Mouse (Mus musculus): ENCODE data around the gene Wbp2nl. TPM values are rescaled to one million over a fixed set of nuclear protein-coding genes. Genes with fewer than 3 reads are reported as not detected.

The Wbp2nl gene
- polyA plus RNA-seq, 1 experiment from 2014 or later = not detected

- peaks cover 10% of the 10 kb centered on the region; the same call in 1 of the 2 replicates for H3K4me1 ChIP-seq (replicated peaks)
- peaks cover 14% of the 10 kb centered on the region for H3K36me3 ChIP-seq
- no peaks in the 10 kb centered on the region for H3K27me3 ChIP-seq (ENCODE audit: insufficient read depth, poor library complexity, severe bottlenecking)
- no peak overlapping the region for H3K4me3 ChIP-seq
- no peak for DNase-seq (ENCODE audit: low spot score)
- WGBS = 80% methylated on average over 2 of the region's 2 CpGs
- H3K27ac ChIP-seq = no peak overlapping the region
- no peaks in the 10 kb centered on the region for H3K9me3 ChIP-seq
Observed at GRCm38 (mm10) chr15:82325382-82325781, 26.6 kb downstream of the Wbp2nl start.

DNA sequence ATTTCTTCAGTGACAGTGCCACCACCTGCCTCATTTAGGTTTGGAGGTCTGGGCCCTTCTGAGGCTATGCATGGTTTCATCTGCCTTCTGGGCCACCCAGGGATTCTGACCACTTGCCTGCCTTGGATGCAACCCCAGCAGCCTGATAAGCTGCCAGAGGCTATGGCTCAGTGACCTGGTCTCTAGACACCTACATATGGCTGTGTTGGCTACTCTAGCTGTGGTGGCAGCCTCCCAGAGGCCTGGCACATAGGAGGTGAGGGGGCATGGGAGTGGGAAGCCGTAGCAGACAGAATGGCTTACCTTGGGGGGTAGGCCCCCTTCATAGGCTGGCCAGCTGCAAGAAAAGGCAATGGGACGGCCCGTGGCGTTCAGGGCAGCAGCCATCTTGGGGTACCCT, 36.4 kb downstream of the Wbp2nl start:
- no peaks in the 10 kb centered on the region for H3K9me3 ChIP-seq
- peaks cover 14% of the 10 kb centered on the region for H3K27me3 ChIP-seq (ENCODE audit: insufficient read depth, poor library complexity, severe bottlenecking)
- over 99% methylated on average over 4 of the region's 4 CpGs for WGBS
- H3K27ac ChIP-seq = no peak overlapping the region
- no peak overlapping the region for H3K4me3 ChIP-seq
- peaks cover 33% of the 10 kb centered on the region for H3K36me3 ChIP-seq
- DNase-seq (ENCODE audit: low spot score) = no peak
- peaks cover 47% of the 10 kb centered on the region for H3K4me1 ChIP-seq (replicated peaks)

- Histone ChIP-seq H3K9me3 (no peaks in the 10 kb centered on the region), H3K27me3 (ENCODE audit: insufficient read depth, poor library complexity, severe bottlenecking) (peaks cover 28% of the 10 kb centered on the region), H3K36me3 (peaks cover 29% of the 10 kb centered on the region), H3K4me3 (no peak overlapping the region), H3K4me1 (replicated peaks) (peaks cover 51% of the 10 kb centered on the region), H3K27ac (no peak overlapping the region)
- no peak for DNase-seq (ENCODE audit: low spot score)
- 85% methylated on average over 12 of the region's 12 CpGs for WGBS
Observed at GRCm38 (mm10) chr15:82336629-82337028, 37.9 kb downstream of the Wbp2nl start.

GRCm38 (mm10) chr15:82337875-82338274, 39.1 kb downstream of the Wbp2nl start:
- peaks cover 32% of the 10 kb centered on the region for H3K27me3 ChIP-seq (ENCODE audit: insufficient read depth, poor library complexity, severe bottlenecking)
- no peak for DNase-seq (ENCODE audit: low spot score)
- 61% methylated on average over 4 of the region's 4 CpGs for WGBS
- peaks cover 23% of the 10 kb centered on the region for H3K36me3 ChIP-seq
- no peaks in the 10 kb centered on the region for H3K9me3 ChIP-seq
- peaks cover 57% of the 10 kb centered on the region for H3K4me1 ChIP-seq (replicated peaks)
- peak overlapping the region; percentile 90 for H3K27ac ChIP-seq
- peak overlapping the region; percentile 60 for H3K4me3 ChIP-seq

- H3K9me3 ChIP-seq = no peaks in the 10 kb centered on the region
- H3K27ac ChIP-seq = peak within 1 kb of the TSS; percentile 90
- H3K4me3 ChIP-seq = peak within 1 kb of the TSS; percentile 60
- peak; percentile 96 for DNase-seq (ENCODE audit: low spot score)
- H3K4me1 ChIP-seq (replicated peaks) = peaks cover 60% of the 10 kb centered on the region
- H3K27me3 ChIP-seq (ENCODE audit: insufficient read depth, poor library complexity, severe bottlenecking) = peaks cover 32% of the 10 kb centered on the region
- under 1% methylated on average over 41 of the region's 41 CpGs for WGBS
- peaks cover 23% of the 10 kb centered on the region for H3K36me3 ChIP-seq
Observed at GRCm38 (mm10) chr15:82338593-82339112, 39.9 kb downstream of the Wbp2nl start, which contains the start of the genes Naga, Pheta2 and Smdt1. Naga (minus strand) TSS chr15:82338925. Pheta2 (plus strand) TSS chr15:82338942. Smdt1 (plus strand) TSS chr15:82338959.

- Histone ChIP-seq H3K4me1 (replicated peaks) (peaks cover 65% of the 10 kb centered on the region), H3K4me3 (peak overlapping the region; percentile 60), H3K9me3 (no peaks in the 10 kb centered on the region), H3K36me3 (peaks cover 20% of the 10 kb centered on the region), H3K27ac (peak overlapping the region; percentile 90), H3K27me3 (ENCODE audit: insufficient read depth, poor library complexity, severe bottlenecking) (peaks cover 32% of the 10 kb centered on the region)
- 61% methylated on average over 10 of the region's 10 CpGs for WGBS
- no peak for DNase-seq (ENCODE audit: low spot score)
Observed at GRCm38 (mm10) chr15:82339150-82339549, 40.4 kb downstream of the Wbp2nl start.

DNA sequence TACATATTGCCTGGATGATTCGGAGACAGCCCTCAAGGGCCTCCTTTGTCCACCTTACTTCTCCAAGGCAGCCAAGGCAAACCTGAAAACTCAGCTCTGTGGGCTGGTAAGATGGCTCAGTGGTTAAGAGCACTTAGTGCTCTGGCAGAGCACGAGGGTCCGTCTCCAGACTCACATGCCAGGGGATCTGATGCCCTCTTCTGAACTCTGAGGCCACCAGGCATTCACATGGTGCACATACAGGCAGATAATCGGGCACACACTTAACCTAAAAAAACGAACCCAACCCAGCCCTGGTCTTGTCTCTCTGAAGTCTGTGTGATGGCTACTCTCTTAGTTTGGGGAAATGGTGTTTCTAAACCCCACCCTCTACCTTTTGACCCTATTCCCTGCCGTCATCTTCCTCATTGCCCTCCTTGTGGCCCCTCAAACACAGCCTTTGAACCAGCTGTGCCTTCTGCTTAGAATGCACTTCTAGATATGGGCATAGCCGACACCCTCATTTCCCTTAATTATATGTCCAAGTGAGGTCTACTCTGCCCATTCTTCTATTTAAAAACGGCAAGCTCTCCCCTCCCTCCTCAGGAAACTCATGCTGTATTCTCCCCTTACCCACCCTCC, 41.0 kb downstream of the Wbp2nl start:
- DNase-seq (ENCODE audit: low spot score) = no peak
- Histone ChIP-seq H3K4me3 (no peak overlapping the region), H3K27me3 (ENCODE audit: insufficient read depth, poor library complexity, severe bottlenecking) (peaks cover 32% of the 10 kb centered on the region), H3K9me3 (no peaks in the 10 kb centered on the region), H3K36me3 (peaks cover 14% of the 10 kb centered on the region), H3K27ac (peak overlapping the region; percentile 90; the same call in 1 of the 2 replicates), H3K4me1 (replicated peaks) (peaks cover 68% of the 10 kb centered on the region)
- 80% methylated on average over 8 of the region's 8 CpGs for WGBS

DNA sequence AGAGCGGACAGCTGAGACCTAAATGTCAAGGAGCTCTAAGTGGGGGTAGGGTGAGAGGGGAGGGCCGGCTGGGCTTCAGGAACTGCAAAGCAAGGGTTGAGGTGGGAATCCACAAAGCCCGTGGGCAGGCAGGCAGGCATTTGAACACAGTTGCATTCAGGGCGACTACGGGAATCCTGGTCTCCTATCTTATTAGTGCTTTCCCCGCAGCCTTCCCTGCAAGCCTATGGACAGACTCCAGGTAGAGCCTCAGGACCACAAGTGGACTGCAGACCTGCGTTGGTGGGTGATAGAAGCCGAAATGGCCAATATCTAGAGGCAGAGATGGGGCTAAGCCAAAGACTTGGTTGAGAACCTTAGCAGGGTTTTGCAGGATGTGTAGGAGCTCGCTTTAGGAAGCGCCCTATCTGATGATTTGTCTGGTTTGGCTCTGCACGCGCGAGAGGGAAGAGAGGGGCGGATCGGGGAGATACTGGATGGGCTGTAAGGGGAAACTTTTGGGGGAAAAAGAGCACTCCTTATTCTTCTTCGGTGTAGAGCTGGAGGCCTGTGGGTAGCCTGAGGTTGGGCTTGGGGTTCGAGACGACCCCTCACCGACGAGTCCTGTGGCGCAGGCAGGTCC, 41.8 kb downstream of the Wbp2nl start:
- WGBS = 36% methylated on average over 21 of the region's 21 CpGs
- DNase-seq (ENCODE audit: low spot score) = no peak
- Histone ChIP-seq H3K27me3 (ENCODE audit: insufficient read depth, poor library complexity, severe bottlenecking) (peaks cover 32% of the 10 kb centered on the region), H3K36me3 (peaks cover 6% of the 10 kb centered on the region), H3K4me1 (replicated peaks) (peaks cover 68% of the 10 kb centered on the region), H3K9me3 (no peaks in the 10 kb centered on the region), H3K4me3 (peak overlapping the region; percentile 50), H3K27ac (peak overlapping the region; percentile 87)

- H3K27ac ChIP-seq = peak overlapping the region; percentile 87
- peaks cover 68% of the 10 kb centered on the region for H3K4me1 ChIP-seq (replicated peaks)
- H3K36me3 ChIP-seq = peaks cover 1% of the 10 kb centered on the region
- H3K27me3 ChIP-seq (ENCODE audit: insufficient read depth, poor library complexity, severe bottlenecking) = peaks cover 32% of the 10 kb centered on the region
- no peaks in the 10 kb centered on the region for H3K9me3 ChIP-seq
- 3% methylated on average over 40 of the region's 40 CpGs for WGBS
- H3K4me3 ChIP-seq = peak overlapping the region; percentile 50
- peak; percentile 47 for DNase-seq (ENCODE audit: low spot score)
Observed at GRCm38 (mm10) chr15:82341036-82341501, 42.3 kb downstream of the Wbp2nl start.

DNA sequence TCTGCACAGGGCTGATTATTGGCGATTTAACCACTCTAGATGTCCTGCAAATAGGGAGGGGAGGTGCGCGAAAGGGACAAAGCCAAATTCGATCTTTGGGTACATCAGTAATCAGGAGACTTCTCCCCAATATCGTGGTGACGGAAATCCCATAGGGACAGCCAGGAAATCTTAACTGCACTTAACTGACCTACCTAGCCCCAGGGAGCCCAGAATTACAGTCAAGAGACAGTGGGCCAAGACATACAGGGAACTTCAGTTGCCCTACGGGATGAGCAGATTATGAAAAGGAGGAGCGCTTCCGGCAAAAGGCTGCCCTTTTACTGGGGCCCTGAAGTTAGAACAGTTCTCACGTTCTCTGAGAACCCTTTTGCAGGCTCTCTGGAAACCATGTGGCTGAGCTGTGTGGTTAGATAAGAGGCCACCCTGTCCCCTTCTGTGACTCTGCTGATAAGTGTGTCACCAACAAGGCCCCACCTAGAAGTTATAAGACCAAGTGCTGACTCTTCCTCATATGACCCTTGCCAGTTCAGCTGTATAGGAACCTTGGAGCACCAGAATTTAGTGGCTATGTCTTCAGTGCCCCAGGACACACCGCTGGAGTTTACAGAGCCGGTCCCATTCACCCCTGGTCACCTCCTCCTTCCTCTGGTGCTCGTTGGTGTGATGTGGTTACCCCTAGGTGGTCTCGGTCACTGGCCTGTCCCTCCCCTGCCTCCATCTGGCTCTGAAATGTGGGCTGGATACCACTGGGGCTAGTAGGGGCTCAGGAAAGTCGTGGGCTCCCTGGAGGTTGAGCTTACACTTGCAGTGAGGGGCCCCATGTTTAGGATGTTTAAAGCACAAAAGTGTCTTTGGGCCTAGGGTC, 43.2 kb downstream of the Wbp2nl start:
- WGBS = 67% methylated on average over 15 of the region's 15 CpGs
- Histone ChIP-seq H3K9me3 (no peaks in the 10 kb centered on the region), H3K27ac (peak overlapping the region; percentile 87), H3K4me1 (replicated peaks) (peaks cover 66% of the 10 kb centered on the region), H3K36me3 (no peaks in the 10 kb centered on the region), H3K4me3 (peak overlapping the region; percentile 50), H3K27me3 (ENCODE audit: insufficient read depth, poor library complexity, severe bottlenecking) (peaks cover 32% of the 10 kb centered on the region)
- DNase-seq (ENCODE audit: low spot score) = no peak

DNA sequence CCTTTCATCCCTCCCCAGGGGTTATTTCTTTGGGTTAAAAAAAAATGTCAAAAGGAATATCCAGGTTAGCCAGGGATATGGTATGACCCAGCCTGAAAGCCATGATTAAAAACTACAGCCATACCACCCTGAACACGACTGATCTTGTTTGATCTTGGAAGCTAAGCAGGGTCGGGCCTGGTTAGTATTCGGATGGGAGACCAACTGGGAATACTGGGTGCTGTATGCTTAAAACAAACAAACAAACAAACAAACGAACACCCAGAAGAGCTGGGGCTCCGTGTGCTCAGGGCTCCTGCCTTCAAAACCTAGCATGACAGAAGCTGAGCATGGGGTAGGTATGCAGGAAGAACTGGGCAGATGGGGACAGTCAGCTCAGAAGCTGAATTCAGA, 43.8 kb downstream of the Wbp2nl start:
- 79% methylated on average over 5 of the region's 5 CpGs for WGBS
- no peak overlapping the region for H3K4me3 ChIP-seq
- no peak for DNase-seq (ENCODE audit: low spot score)
- H3K4me1 ChIP-seq (replicated peaks) = peaks cover 66% of the 10 kb centered on the region
- no peaks in the 10 kb centered on the region for H3K9me3 ChIP-seq
- H3K27me3 ChIP-seq (ENCODE audit: insufficient read depth, poor library complexity, severe bottlenecking) = peaks cover 32% of the 10 kb centered on the region
- H3K27ac ChIP-seq = peak overlapping the region; percentile 53; the same call in 1 of the 2 replicates
- peaks cover 3% of the 10 kb centered on the region; the same call in 1 of the 2 replicates for H3K36me3 ChIP-seq
